Mouse (Mus musculus) cerebellum, adult 9-10 months (tissue): ENCODE data around the gene Tmem28.

Source experiments
- DNase-seq: peaks from one replicate; pipeline ENCODE4 v3.0.0; 2022

Tmem28 gene

GRCm38 (mm10) chrX:99820790-99821395 is at the start of gene Tmem28:
Tmem28 (plus strand) TSS chrX:99821021.
- peak; percentile 44 for DNase-seq

- no peak for DNase-seq
Observed at GRCm38 (mm10) chrX:99780308-99780707, 40.5 kb upstream of the Tmem28 start.

- DNase-seq = peak; percentile 37
Observed at GRCm38 (mm10) chrX:99808375-99808774, 12.4 kb upstream of the Tmem28 start.

DNA sequence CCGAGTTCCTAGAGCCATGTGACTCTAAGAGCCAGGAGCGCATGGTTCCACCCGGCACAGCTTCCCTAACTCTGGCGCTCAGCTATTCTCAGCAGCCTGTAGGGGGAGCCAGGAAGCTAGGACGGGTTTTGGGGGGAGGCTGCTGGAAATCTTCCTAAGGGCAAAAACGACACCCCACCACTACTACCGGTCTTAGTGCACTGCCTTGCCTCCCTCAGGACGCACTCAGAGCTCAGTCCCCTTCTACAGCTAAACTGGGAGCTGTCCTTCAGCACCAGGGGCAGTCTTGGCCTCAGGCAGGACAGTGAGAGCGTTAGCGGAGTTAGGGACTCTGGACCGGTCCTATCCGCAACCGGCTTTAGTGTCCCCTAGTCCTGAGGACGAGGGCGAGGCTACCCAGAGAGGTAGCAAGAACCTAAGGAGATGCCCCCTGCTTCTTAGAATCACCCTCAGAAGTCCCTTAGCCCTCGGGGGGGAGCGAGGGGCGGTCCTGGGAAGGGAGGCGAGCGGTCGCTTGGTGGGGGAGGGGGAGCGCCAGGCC is 1.4 kb upstream of the Tmem28 start:
- peak; percentile 77 for DNase-seq

DNA sequence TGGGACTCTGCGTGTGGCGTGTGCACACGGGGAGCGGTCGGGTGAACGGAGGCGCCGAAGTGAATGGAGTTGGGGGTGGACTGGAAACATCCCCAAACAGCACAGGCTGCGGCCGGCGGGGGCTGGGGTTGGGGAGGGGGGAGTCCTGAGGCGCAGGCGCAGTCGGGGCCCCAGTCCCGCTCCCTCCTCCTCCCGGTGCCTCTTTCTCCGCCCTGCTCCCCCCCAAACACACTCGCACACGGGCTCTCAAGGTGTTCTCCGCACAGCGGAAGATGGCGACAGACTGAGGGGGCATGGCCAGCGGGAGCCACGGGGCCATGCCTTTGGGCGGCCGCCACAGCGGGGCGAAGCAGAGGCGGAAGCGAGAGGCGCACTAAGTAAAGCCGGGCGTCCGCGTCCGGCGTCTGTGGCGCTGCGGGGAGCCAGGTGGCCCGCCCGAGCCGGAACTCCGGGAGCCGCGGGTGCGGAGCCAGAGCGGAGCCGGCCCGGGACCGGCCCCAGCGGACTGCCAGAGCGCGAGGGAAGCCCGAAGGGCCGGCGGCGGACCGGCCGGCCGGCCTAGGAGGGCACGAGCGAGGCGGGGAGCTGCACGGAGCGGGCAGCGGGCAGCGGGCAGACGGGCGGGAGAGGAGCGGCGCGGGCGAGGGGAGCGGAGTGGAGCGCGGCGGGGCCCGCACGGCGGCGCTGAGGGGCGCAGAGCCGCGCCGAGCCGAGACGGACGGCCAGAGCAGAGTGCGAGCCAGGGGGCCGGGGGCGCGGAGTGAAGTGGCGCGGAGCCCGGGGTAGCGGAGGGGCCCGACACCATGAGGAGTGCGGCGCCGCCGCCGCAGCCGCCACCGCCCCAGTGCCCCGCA is 658 bp upstream of the Tmem28 start:
- peak; percentile 70 for DNase-seq

- DNase-seq = no peak
Observed at GRCm38 (mm10) chrX:99842090-99842489, 21.3 kb downstream of the Tmem28 start.

GRCm38 (mm10) chrX:99853261-99853741 is 32.5 kb downstream of the Tmem28 start:
- DNase-seq = peak; percentile 11

DNA sequence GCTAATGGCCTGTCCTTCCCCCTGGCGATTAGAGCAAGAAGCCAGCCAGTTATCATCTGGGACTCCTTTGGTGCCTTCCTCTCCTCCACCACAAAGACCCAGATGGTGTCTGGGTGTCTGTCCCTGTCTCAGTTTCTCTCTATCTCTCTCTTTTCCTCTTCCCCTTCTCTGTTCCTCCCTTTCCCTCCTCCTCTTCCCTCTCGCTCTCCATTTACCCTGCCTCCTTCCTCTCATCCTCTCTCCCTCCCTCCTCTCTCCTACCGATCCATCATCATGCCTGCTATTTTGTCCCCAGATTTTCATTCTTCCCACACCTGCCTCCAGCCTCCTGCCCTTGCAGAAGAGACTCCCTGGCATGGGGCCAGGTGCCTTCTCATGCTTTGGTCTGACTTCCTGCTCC is 33.0 kb downstream of the Tmem28 start:
- no peak for DNase-seq

DNA sequence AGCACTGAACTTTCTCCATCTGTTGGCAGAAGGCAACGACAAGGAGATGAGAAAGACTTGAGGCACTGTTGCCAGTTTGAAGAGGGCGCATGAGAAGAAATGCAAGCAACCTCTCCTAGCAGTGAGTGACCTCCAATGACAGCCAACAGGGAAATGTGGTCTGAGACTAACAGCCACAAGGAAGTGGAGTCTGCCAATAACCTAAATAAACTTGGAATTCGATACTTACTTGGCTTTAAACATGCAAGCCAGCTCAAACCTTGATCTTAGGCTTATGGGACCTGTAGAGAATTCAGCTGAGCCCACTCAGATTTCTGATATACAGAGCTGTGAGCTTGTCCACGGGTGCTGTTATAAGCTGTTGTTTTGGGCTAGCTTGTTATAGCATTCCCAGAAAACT is 51.4 kb downstream of the Tmem28 start:
- no peak for DNase-seq

- no peak for DNase-seq
Observed at GRCm38 (mm10) chrX:99872632-99873201, 51.9 kb downstream of the Tmem28 start.

- no peak for DNase-seq
Observed at GRCm38 (mm10) chrX:99873259-99873919, 52.6 kb downstream of the Tmem28 start.

DNA sequence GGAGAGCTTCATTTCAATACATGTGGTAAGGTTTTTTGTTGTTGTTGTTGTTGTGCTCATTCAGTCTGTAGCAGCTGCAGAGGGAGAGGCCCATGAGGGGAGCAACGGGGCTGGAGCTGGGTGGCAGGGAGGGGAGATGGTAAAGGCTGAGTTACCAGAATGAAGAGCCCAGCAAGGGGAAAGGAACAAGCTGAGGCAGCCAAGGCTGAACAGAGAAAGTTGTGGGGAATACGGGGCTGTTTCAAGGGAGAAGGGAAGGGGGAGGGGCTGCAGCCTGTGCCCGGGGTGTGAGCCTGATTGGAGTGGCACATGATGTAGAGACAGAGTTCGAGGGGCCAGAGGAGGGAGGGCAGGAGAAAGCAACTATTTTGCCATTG is 53.1 kb downstream of the Tmem28 start:
- DNase-seq = no peak

DNA sequence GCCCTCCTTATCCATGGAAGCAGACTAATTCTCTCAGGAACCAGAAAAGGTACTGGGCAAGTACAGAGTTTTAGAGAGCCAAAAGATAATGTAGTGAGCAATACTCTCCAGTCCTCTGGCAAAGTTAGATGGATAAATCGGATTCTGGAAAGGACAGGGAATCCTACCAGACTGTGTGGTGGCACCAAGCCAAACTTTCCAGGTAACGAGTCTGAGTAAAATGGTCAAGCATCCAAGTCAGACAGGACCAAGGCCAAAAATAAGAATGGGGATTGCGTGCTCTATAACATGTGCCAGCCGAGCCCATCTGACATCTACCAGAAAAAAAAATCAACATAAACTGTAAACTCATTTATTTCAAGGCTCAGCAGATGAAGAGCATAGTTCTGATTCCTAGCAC is 56.0 kb downstream of the Tmem28 start:
- DNase-seq = peak; percentile 12

DNA sequence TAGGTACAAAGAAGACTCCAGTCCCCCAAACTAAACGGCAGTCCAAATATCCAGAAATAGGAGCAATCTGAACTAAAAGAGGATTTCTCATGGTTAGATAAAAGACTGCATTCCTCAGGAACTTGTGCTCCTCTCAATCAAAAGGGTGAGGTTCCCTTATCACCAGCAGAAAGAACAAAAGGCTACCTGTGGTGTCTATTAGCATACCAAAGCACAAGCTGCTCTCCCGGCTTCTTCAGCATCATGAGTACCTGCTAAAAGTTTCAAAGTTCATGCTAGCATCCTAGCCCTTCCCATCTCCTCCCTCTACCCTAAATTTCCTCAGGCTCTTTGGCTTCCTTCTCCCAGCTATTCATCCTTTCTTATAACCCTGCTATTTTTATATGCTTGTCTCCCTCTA is 62.6 kb downstream of the Tmem28 start:
- DNase-seq = no peak
